Mouse (Mus musculus) forebrain, embryonic 14.5 days (tissue): ENCODE measurements around the gene Krtap13. TPM values are rescaled to one million over a fixed set of nuclear protein-coding genes. Genes with fewer than 3 reads are reported as not detected.

Source experiments
- ATAC-seq: fragments of 200-750 bp; cut with Nextera tagmentation; 2 replicates; pipeline ENCODE4 v1.8.0; 2017; ENCODE audit warnings: mild to moderate bottlenecking, moderate library complexity
- DNase-seq: peaks from one replicate; pipeline ENCODE4 v3.0.0-alpha.2; 2015; ENCODE audit warnings: low spot score
- H3K27ac ChIP-seq: fragments of 300-500 bp; sonication (generic); 2 replicates; pipeline ENCODE4 v1.5.1; 2014; ENCODE audit warnings: low read depth, mild to moderate bottlenecking, control low read depth, low read length, moderate library complexity
- H3K27me3 ChIP-seq: fragments of 300-500 bp; sonication (generic); replicated peaks from 2 replicates; pipeline ENCODE4 v1.6.1; 2014; ENCODE audit warnings: low read length, control low read depth, mixed read lengths; ENCODE audit not compliant: control insufficient read depth, insufficient read depth
- H3K36me3 ChIP-seq: fragments of 300-500 bp; sonication (generic); 2 replicates; pipeline ENCODE4 v1.6.1; 2014; ENCODE audit warnings: low read length, control low read depth; ENCODE audit not compliant: control insufficient read depth, insufficient read depth
- H3K4me1 ChIP-seq: fragments of 300-500 bp; sonication (generic); 2 replicates; pipeline ENCODE4 v1.6.1; 2014; ENCODE audit warnings: antibody characterized with exemption, low read length, control low read depth; ENCODE audit not compliant: control insufficient read depth, insufficient read depth
- H3K4me2 ChIP-seq: fragments of 300-500 bp; sonication (generic); 2 replicates; pipeline ENCODE4 v1.6.1; 2014; ENCODE audit warnings: mild to moderate bottlenecking, control low read depth, low read length
- H3K4me3 ChIP-seq: fragments of 300-500 bp; sonication (generic); 2 replicates; pipeline ENCODE4 v1.5.1; 2014; ENCODE audit warnings: low read depth, low read length, control low read depth
- H3K9ac ChIP-seq: fragments of 300-500 bp; sonication (generic); 2 replicates; pipeline ENCODE4 v1.6.1; 2014; ENCODE audit warnings: mild to moderate bottlenecking, low read length, control low read depth, moderate library complexity
- H3K9me3 ChIP-seq: fragments of 300-500 bp; sonication (generic); replicated peaks from 2 replicates; pipeline ENCODE4 v1.6.1; 2016; ENCODE audit warnings: low read length, control low read depth, mixed read lengths; ENCODE audit not compliant: control insufficient read depth
- WGBS: fragments of 180-500 bp; shearing (Covaris S2); extraction: QIAGEN DNeasy Blood & Tissue Kit; methylation state at CpG from one replicate; pipeline ENCODE4 v1.1.7; 2014; 5-methylcytosine and 5-hydroxymethylcytosine counted together
- polyA plus RNA-seq: library from polyadenylated mRNA; unstranded; fragments of >200 nt; fragmentation: Nextera tagmentation; extraction: Ambion mirVana; gene quantifications from 2 replicates; pipeline ENCODE4 v1.2.1, GENCODE M21; 2014

Krtap13 gene
- polyA plus RNA-seq, 1 experiment from 2014 or later = not detected

DNA sequence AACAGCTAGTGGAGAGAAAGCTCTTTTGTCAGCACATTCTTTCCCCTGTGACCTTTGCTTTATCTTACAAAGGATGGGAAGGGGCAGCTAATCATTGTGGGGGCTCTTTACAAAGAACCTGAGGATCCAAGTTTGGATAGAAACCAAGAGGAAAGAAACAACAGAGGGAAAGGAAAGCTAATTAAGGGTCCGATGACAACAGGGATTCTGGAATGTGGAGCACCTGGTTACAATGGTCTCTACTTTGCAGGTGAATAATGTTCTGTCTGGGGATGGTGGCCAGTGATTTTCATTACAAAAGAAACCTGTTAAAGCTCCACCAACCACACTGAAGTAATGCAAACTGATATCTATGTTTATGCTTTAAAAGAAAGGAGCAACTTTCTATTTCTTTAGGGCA is 31.4 kb downstream of the Krtap13 start:
- Histone ChIP-seq H3K27me3 (no peaks in the 10 kb centered on the region), H3K9ac (no peak overlapping the region), H3K36me3 (no peaks in the 10 kb centered on the region), H3K4me1 (no peaks in the 10 kb centered on the region), H3K27ac (no peak overlapping the region), H3K4me2 (no peak overlapping the region), H3K4me3 (no peak overlapping the region), H3K9me3 (no peaks in the 10 kb centered on the region)
- DNase-seq = no peak
- WGBS = 10% methylated on average over 1 of the region's 1 CpGs
- no peak for ATAC-seq

DNA sequence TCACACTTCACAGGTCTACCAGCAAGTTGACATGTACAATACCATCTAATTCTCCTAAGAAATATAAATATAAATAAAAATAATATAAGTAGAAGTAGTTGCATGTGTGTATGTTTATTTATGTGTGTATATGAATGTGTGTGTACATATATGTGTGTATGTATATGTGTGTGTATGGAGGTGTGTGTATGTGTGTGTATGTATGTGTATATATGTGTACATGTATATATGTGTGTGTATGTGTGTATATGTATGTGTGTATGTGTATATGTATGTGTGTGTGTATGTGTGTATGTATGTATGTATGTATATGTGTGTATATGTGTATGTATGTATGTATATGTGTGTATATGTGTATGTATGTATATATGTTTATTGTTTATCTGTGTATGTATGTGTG is 34.9 kb downstream of the Krtap13 start:
- H3K4me1 ChIP-seq = no peaks in the 10 kb centered on the region
- no peak overlapping the region for H3K9ac ChIP-seq
- H3K9me3 ChIP-seq = no peaks in the 10 kb centered on the region
- no peak overlapping the region for H3K4me2 ChIP-seq
- no peaks in the 10 kb centered on the region for H3K36me3 ChIP-seq
- H3K27ac ChIP-seq = no peak overlapping the region
- no peak overlapping the region for H3K4me3 ChIP-seq
- DNase-seq (no peak), ATAC-seq (no peak)
- no peaks in the 10 kb centered on the region for H3K27me3 ChIP-seq

DNA sequence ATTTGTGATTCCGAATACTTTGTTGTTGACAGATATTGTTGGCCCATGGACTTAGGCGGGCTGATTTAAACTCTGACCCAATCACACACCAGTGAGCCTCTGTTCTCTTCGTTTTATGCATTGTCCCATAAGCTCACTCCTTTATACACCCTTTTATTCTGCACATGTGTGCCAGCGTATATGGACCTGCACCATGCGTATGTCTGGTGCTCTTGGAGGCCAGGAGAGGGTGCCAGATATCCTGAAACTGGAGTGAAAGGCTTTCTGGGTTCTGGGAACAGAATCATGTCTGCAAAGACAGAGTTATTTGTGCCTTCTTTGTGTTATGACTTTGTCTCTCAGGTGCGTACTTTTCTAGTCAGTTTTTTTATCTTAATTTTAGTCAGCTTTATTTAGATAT is 40.2 kb downstream of the Krtap13 start:
- Histone ChIP-seq H3K4me2 (no peak overlapping the region), H3K27me3 (no peaks in the 10 kb centered on the region), H3K36me3 (no peaks in the 10 kb centered on the region), H3K27ac (no peak overlapping the region), H3K9me3 (no peaks in the 10 kb centered on the region), H3K9ac (no peak overlapping the region), H3K4me1 (no peaks in the 10 kb centered on the region), H3K4me3 (no peak overlapping the region)
- ATAC-seq (no peak), DNase-seq (peak; percentile 38)
- WGBS = 80% methylated on average over 6 of the region's 6 CpGs

DNA sequence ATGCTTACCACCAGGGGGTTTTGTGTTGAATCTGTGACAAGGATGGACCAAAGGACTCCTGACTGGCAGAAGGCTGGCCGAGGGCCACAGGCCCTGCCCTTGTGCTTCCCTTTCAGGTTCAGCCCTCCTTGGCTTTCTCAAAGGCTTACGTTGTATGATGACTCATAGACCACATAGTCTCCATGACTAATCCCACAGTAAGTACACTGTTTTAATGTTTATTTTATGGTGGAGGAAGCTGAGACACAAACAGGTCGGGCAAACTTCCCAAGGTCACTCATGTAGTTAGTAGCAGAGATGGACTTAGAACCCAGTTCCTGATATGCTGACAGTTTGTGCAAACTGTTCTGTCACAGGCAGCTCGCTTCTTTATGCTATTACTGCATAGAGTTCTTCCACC is 40.7 kb downstream of the Krtap13 start:
- Histone ChIP-seq H3K9me3 (no peaks in the 10 kb centered on the region), H3K4me2 (no peak overlapping the region), H3K36me3 (no peaks in the 10 kb centered on the region), H3K9ac (no peak overlapping the region), H3K27me3 (no peaks in the 10 kb centered on the region), H3K27ac (no peak overlapping the region), H3K4me1 (no peaks in the 10 kb centered on the region), H3K4me3 (no peak overlapping the region)
- DNase-seq = no peak
- 87% methylated on average over 4 of the region's 4 CpGs for WGBS
- ATAC-seq = no peak; the same call in 1 of the 2 replicates

DNA sequence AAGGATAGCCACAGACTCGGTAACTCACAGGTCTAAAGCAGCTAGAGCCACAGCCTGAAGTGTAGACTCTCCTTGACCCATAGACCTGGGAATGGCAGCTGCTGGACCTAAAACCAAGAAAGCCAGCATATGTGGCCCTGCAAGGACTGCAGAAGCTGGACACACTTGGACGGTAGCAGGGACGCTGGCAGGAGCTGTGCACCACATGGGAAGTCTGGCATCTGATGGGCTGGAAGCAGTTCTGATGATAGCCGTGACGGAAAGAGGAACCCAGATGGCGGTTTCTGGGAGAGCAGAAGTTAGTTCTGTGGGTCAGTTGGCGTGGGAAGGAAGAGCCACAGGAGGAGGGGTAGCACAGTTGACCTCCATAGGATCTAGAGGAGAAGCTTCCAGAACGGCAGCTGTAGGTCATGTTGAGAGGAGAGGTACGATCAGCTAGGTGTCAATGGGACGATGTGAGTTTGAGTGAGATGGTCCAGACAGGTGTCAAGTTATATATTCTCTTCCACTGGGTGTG is 43.9 kb downstream of the Krtap13 start, which contains the start of gene 2310061N02Rik:
Gene 2310061N02Rik (minus strand): TSS at position 467 of the 517 bp plus-strand sequence.
- no peaks in the 10 kb centered on the region for H3K36me3 ChIP-seq
- no peak within 1 kb of the TSS for H3K4me3 ChIP-seq
- no peak for ATAC-seq
- no peaks in the 10 kb centered on the region for H3K9me3 ChIP-seq
- WGBS = 89% methylated on average over 10 of the region's 10 CpGs
- no peak within 1 kb of the TSS for H3K27ac ChIP-seq
- no peak within 1 kb of the TSS for H3K4me2 ChIP-seq
- H3K9ac ChIP-seq = no peak within 1 kb of the TSS
- no peaks in the 10 kb centered on the region for H3K4me1 ChIP-seq
- no peak for DNase-seq
- H3K27me3 ChIP-seq = no peaks in the 10 kb centered on the region

DNA sequence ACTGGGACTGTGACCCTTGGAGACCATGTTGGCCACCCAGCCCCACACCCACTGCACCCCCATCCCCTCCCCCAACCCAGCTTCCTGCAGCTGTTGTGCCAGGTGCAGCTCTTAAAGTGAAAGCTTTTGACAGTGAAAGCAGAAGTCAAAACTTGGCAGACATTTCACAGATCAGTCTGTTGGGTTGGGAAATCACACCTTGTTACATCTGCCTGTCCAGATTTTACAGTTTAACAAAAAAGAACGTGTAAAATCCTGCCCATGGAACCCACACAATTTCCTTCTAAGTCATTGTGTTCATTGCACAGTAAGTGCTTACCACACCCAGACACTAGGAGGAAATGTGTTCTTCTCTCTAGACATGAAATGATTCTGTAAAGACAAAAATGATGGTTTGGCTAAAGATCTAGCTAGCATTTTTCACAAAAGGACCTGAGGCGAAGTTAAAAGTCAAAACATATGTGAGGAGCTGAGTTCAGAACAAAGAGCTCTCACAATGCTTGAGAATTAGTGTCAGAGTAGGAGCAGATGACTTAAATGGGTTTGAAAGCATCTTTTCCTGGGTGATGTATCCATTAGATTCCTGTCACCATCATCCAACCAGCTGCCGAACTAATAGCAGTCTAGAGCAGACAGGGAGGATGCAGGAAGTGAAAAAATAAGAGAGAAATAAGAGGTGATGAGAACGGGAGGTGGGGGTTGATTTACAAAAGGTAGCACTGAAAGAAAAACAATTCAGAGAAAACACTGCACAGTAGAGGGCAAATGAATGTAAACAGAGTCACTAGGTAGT is 50.2 kb downstream of the Krtap13 start:
- no peak overlapping the region for H3K9ac ChIP-seq
- DNase-seq (peak; percentile 17), ATAC-seq (no peak)
- H3K36me3 ChIP-seq = no peaks in the 10 kb centered on the region
- H3K4me1 ChIP-seq = no peaks in the 10 kb centered on the region
- H3K4me3 ChIP-seq = no peak overlapping the region
- no peak overlapping the region for H3K27ac ChIP-seq
- no peak overlapping the region for H3K4me2 ChIP-seq
- no peaks in the 10 kb centered on the region for H3K27me3 ChIP-seq
- H3K9me3 ChIP-seq = no peaks in the 10 kb centered on the region
- WGBS = 60% methylated on average over 4 of the region's 4 CpGs

Other genes with a start within 250 kb of the Krtap13 start
- not detected in 2 replicates for gene Cldn17, start 244.7 kb downstream of the Krtap13 start, polyA plus RNA-seq
- not detected in 2 replicates for gene Cldn8, start 188.5 kb downstream of the Krtap13 start, polyA plus RNA-seq
- gene Krtap24-1, start 139.4 kb downstream of the Krtap13 start, polyA plus RNA-seq = not detected in 2 replicates
- not detected in 2 replicates for gene 2310079G19Rik, start 124.0 kb downstream of the Krtap13 start, polyA plus RNA-seq
- gene Krtap26-1, start 103.8 kb downstream of the Krtap13 start, polyA plus RNA-seq = not detected in 2 replicates
- gene Krtap27-1, start 80.0 kb downstream of the Krtap13 start, polyA plus RNA-seq = not detected in 2 replicates
- not detected in 2 replicates for gene 2310061N02Rik, start 43.7 kb downstream of the Krtap13 start, polyA plus RNA-seq
- gene Krtap13-1, start 22.8 kb downstream of the Krtap13 start, polyA plus RNA-seq = not detected in 2 replicates
- gene 2310034C09Rik, start 7.2 kb upstream of the Krtap13 start, polyA plus RNA-seq = not detected in 2 replicates
- gene 2310057N15Rik, start 22.6 kb upstream of the Krtap13 start, polyA plus RNA-seq = not detected in 2 replicates
- gene Gm5965, start 26.3 kb upstream of the Krtap13 start, polyA plus RNA-seq = not detected in 2 replicates
- not detected in 2 replicates for gene Gm20741, start 60.6 kb upstream of the Krtap13 start, polyA plus RNA-seq
- gene Krtap15, start 68.6 kb upstream of the Krtap13 start, polyA plus RNA-seq = not detected in 2 replicates
- gene Krtap14, start 74.5 kb upstream of the Krtap13 start, polyA plus RNA-seq = not detected in 2 replicates
- gene Krtap19-1, start 117.8 kb upstream of the Krtap13 start, polyA plus RNA-seq = not detected in 2 replicates
- not detected in 2 replicates for gene Krtap19-2, start 122.6 kb upstream of the Krtap13 start, polyA plus RNA-seq
- gene Krtap19-3, start 126.4 kb upstream of the Krtap13 start, polyA plus RNA-seq = not detected in 2 replicates
- gene Krtap19-4, start 133.5 kb upstream of the Krtap13 start, polyA plus RNA-seq = not detected in 2 replicates
- not detected in 2 replicates for gene Krtap19-5, start 144.8 kb upstream of the Krtap13 start, polyA plus RNA-seq
- gene Krtap19-9b, start 180.6 kb upstream of the Krtap13 start, polyA plus RNA-seq = not detected in 2 replicates
- not detected in 2 replicates for gene Krtap16-3, start 211.2 kb upstream of the Krtap13 start, polyA plus RNA-seq